Mouse (Mus musculus): ENCODE results near the gene Cdh4. TPM values are rescaled to one million over a fixed set of nuclear protein-coding genes. Genes with fewer than 3 reads are reported as not detected.

Cdh4 gene
- total and polyA plus RNA-seq, 2 experiments from 2014 or later: 58.9 to 84.0 TPM

GRCm38 (mm10) chr2:179946496-179946895 is 504.3 kb downstream of the Cdh4 start:
- H3K27me3 ChIP-seq (ENCODE audit: insufficient read depth, low read length): no peaks in the 10 kb centered on the region
- DNase-seq (no peak), ATAC-seq (no peak)
- no peak for TF ChIP-seq CTCF (IDR thresholded peaks at IDR 0.05; ENCODE audit: low read depth)
- WGBS: 83% methylated on average over 6 of the region's 6 CpGs
- no peaks in the 10 kb centered on the region for H3K4me1 ChIP-seq (ENCODE audit: insufficient read depth)
- H3K36me3 ChIP-seq (ENCODE audit: insufficient read depth): no peaks in the 10 kb centered on the region
- H3K27ac ChIP-seq (ENCODE audit: low read depth, low read length): no peak overlapping the region
- H3K4me2 ChIP-seq (ENCODE audit: low read depth): no peak overlapping the region
- H3K9me3 ChIP-seq (ENCODE audit: low read length): no peaks in the 10 kb centered on the region
- H3K9ac ChIP-seq: no peak overlapping the region
- H3K4me3 ChIP-seq (ENCODE audit: low read depth, low read length): no peak overlapping the region

GRCm38 (mm10) chr2:179947607-179948006 is 505.4 kb downstream of the Cdh4 start:
- H3K4me2 ChIP-seq (ENCODE audit: low read depth): no peak overlapping the region
- DNase-seq: no peak
- H3K9me3 ChIP-seq (ENCODE audit: low read length): no peaks in the 10 kb centered on the region
- no peak overlapping the region for H3K4me3 ChIP-seq (ENCODE audit: low read depth, low read length)
- no peak overlapping the region for H3K9ac ChIP-seq
- no peak for ATAC-seq
- no peaks in the 10 kb centered on the region for H3K36me3 ChIP-seq (ENCODE audit: insufficient read depth)
- 55% methylated on average over 5 of the region's 5 CpGs for WGBS
- peaks cover 3% of the 10 kb centered on the region; the same call in 1 of the 2 replicates for H3K4me1 ChIP-seq (ENCODE audit: insufficient read depth)
- H3K27me3 ChIP-seq (ENCODE audit: insufficient read depth, low read length): no peaks in the 10 kb centered on the region
- H3K27ac ChIP-seq (ENCODE audit: low read depth, low read length): no peak overlapping the region
- no peak for TF ChIP-seq CTCF (IDR thresholded peaks at IDR 0.05; ENCODE audit: low read depth)

DNA sequence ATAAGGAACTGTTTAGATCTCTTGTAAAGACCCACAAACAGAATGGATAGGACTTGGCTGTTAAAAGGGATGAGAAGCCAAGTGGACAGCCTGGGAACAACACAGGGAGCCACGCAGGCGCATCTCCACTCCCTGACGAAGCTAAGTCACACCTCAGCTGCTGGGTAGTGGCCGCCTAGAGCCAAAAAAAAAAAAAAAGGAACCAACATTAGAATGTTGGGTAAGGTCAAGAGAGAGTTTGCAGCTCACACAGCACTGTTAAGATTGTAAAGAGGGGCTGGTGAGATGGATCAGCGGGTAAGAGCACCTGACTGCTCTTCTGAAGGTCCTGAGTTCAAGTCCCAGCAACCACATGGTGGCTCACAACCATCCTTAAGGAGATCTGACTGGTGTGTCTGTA is 506.6 kb downstream of the Cdh4 start:
- DNase-seq (no peak), ATAC-seq (no peak)
- TF ChIP-seq CTCF (IDR thresholded peaks at IDR 0.05; ENCODE audit: low read depth): no peak
- Histone ChIP-seq H3K4me1 (ENCODE audit: insufficient read depth) (peaks cover 3% of the 10 kb centered on the region; the same call in 1 of the 2 replicates), H3K27ac (ENCODE audit: low read depth, low read length) (no peak overlapping the region), H3K27me3 (ENCODE audit: insufficient read depth, low read length) (no peaks in the 10 kb centered on the region), H3K36me3 (ENCODE audit: insufficient read depth) (no peaks in the 10 kb centered on the region), H3K9me3 (ENCODE audit: low read length) (no peaks in the 10 kb centered on the region), H3K4me3 (ENCODE audit: low read depth, low read length) (no peak overlapping the region), H3K4me2 (ENCODE audit: low read depth) (no peak overlapping the region), H3K9ac (no peak overlapping the region)
- 85% methylated on average over 5 of the region's 5 CpGs for WGBS

Data from forebrain, postnatal 0 days (tissue).